Mouse (Mus musculus): ENCODE data around the gene Hbs1l.

The Hbs1l gene

DNA sequence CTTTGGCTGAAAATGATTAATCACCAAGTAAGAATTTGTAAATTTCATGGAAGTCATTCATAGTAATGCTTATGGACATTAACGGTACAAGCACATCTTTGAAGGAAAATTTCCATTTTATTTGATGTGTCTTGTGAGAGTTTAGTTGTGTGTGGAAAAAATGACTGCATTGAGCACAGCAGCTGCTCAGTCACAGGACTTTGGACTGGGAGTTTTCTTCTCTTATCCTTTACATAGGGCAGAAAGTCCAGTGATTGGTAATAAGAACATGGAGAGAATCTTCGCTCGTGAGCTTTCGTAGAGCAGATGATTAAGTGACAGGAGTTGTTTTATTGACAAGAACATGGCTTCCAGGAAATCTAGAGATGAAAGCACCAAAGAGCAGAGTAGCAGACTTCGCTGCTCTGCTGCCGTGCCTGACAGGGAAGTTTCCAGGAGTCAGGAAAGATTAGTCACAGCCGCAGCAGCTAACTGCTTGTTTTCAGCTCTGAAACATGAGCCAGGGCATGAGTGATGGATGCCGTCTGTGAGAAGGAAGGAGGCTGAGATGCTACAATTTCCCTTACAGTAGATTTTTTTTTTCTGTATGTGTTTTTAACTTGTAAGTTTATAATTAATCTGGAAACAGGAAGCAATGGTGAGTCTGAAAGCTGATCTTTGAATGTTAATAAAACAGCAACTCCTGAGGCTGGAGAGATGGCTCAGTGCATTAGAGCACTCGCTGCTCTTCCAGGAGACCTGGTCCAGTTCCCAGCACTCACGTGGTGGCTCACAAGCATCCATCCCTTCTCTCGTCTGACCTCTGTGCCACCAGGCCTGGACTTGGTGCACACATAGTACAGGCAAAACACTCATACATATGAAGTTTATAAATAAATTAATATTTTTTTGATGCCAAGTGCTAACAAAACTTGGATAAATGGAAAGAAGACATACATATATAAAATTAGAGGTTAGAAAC is 9.2 kb downstream of the Hbs1l start:
- DNase-seq (ENCODE audit: low read depth, low spot score) = peak; percentile 9

DNA sequence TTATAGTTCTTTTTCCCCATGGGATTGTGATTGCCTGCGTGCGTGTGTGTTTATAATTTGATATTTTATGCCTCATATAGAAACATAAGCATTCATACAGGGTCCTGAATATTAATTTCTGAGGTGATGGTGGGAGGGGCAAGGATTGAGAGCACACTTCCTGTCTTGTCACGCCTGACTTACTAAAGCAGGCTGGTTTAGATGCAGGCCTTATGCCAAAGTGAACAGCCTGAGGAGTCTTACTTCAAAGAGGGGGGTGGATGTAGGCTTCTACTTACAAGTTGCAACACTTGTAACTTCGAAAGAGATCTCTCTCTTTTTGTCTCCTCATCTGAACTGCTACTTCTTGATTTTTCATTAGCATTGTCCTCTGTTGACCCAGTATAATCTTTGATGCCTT is 18.0 kb downstream of the Hbs1l start:
- DNase-seq (ENCODE audit: low read depth, low spot score) = no peak

DNA sequence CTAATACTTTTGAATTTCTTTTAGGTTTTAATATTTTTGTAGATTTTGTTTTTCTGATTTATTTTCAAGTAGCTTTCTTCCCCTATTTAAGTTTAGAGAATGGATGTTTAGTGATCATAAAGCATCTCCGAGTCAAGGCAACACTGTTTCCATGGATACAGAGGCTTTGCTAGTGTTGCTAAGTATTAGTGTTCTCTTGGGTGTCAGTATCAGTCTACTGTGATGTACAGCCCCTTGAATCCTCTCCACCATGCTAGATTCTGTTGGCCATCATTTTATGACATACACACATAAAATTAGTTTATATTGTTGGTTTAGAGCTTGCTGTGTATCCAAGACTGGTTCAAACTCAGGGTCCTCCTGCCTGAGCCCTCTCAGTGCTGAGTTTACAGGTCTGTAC is 20.3 kb downstream of the Hbs1l start:
- no peak for DNase-seq (ENCODE audit: low read depth, low spot score)

DNA sequence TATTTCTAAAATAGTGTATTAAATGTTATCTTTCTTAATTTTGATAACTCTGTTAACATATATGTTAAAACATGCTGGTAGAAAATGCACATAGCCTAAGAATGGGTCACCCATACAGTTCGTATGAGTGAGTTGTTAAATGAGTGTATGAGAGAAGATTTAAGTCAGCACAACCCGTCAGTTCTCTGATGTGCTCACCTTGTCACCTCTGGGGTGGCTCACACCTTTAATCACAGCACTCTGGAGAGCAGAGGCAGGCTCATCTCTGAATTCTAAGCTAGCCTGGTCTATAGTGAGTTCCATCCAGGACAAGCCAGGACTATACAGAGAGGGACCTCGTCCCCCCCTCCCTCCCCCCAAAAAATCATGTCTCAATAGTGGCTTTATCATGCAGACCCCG is 22.5 kb downstream of the Hbs1l start:
- no peak for DNase-seq (ENCODE audit: low read depth, low spot score)

DNA sequence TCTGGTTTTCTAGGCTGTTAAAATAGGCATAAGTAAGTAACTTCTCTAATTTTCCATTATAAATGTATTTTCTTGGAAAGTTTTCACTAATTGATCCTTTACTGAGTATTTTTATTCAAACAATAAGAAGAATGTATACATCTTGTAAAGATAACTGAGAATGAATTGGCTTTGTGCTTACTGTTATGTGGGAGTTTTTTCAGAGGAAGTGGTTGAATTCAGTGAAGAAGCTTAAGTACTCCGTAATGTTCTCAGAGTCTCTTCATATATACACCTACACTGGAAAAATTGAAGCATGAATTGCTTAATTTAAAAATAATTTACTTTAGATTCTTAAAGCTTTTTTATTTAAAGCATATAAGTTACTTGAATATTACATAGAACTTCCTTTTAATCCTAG is 23.2 kb downstream of the Hbs1l start:
- no peak for DNase-seq (ENCODE audit: low read depth, low spot score)

DNA sequence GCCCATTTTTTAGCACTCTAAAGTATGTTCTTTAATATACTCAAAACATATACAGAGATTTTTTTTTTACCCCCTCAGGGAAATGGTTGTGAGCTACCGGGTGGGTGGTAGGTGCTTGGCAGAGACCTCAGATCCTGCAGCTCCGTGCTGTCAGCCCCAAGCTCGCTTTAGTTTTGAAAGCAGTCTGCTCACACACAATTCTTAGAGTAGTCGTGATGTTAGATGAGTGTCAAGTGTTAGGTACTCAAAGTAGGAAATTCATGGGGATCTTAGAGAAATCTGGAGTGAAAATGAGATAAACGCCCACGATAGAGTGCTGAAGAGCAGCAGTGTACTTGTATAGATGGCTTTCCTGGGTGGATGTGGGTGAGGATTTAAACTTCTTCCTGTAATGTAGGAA is 24.8 kb downstream of the Hbs1l start:
- no peak for DNase-seq (ENCODE audit: low read depth, low spot score)

DNA sequence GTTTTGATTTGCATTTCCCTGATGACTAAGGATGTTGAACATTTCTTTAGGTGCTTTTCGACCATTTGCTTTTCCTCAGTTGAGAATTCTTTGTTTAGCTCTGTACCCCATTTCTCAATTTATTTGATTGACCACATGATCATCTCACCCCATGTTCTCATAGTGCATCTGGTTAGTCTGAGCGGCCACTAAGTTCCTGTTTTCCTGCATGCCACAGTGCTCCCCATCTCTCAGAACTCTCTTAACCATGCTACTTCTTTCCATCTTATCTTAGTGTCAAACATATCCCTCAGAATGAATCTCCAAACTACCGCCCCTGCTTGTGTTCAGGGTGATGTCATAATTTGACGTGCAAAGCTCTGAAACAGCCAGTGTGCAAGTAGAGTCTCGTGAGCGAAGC is 30.6 kb downstream of the Hbs1l start:
- no peak for DNase-seq (ENCODE audit: low read depth, low spot score)

DNA sequence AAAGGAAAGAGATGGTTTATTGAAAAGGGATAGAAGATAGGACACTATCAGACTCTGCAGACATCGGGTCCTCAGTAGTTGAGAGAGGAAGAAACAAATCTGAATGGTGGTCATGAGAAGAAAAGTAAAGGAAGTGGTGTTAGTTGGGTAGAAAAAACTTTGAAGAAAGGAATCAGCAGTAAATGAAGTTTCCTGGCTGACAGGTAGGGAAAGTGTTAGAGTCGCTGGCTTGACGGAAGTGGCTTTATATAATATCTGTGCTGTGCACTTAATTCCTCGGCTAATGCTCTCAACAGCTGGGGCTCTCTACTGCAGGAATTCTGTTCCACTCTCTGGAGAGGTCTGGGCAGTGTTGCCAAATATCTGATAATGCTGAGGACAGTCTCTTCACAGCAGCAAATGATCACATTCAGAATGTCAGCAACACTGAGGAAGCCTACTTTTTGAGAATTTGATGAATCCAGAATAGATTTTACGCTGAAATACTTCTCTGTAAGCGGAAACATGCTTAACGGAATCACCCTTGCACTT is 31.9 kb downstream of the Hbs1l start:
- DNase-seq (ENCODE audit: low read depth, low spot score) = no peak

DNA sequence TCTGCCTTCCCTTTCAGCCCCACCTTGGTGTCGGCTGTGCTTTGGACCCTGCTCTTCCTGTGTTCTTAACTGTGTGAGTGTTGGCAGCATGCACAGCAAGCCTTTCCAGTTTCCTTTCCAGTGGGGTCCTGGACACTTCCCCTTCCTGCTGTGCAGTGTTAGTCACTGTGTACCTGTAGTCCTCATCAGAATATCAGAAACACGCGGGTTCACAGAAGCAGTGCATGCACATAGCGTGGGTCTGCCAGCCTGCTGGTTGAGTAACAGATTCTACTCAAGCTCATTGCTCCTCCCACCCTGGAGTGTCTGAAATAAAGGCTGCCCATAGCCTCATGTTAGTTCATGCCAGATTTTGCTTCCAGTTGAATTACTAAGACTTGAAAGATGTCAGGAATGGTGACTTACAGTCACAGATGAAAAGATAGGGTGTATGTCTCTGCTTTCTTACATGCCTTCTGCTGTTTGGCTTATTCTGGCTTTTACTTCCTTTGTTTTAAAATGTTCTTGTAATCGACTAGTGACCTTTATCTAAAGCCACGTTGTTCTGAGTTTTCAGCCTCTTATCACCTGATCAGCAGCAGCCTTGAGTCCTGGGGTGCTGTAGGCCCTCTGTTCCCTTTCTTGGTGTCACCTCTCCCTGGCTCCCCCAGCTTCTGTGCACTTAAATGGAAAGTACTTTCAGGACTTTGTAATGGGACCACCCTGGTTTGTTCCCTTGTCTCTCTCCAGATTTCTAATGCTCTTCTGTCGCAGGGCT is 38.7 kb downstream of the Hbs1l start:
- no peak for DNase-seq (ENCODE audit: low read depth, low spot score)

DNA sequence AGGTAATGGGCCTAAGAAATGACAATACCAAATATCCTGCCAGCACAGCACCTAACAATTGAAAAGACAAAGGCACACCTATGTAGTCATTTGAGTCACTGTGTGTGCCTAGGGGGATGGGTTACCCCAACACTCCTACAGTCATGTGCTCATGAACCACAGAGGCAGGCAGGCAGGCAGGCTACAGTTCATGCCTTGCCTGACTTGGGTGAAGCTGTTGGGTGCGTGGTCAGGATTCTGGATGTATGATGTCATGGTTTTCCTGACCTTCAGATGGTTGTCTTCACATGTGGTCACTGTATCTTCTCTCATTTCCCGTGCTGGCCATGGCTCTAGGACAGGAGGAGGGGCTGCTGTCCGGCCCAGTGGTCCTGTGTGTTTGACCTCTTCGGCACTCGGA is 39.8 kb downstream of the Hbs1l start:
- no peak for DNase-seq (ENCODE audit: low read depth, low spot score)

DNA sequence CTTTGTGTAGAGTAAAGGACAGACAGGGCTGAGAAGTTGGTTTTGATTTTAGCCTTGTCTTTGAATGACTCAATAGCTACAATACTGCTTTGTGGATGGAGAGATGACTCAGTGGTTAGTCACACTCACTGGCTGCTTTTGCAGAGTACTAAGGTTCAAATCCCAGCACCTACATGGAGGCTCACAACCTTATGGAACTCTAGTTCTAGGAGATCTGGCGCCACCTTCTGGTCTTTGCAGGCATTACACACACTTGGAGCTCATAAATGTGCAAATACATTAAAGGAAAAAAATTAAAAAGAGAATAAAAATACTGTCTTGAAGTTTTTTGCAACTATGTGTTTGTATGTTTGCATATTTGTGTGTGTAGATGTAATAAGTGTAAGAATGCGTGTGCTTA is 41.4 kb downstream of the Hbs1l start:
- peak; percentile 23 for DNase-seq (ENCODE audit: low read depth, low spot score)

DNA sequence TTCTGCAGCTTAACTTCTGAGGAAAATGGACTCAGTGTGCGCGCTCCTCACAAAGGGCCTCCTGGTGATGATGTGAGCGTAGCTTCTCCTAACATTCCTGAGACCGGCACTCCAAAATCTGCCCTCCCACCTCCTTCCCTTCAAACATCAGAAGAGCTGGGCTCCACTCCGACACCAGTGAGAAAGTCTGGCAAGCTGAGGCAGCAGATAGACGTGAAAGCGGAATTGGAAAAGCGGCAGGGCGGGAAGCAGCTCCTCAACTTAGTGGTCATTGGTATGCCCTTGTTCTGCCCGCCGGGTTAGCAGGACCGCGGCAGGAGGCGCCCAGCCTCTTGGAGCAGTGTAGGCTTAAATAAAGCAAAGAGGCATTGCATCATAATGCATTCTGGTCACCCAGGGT is 45.9 kb downstream of the Hbs1l start:
- no peak for DNase-seq (ENCODE audit: low read depth, low spot score)

DNA sequence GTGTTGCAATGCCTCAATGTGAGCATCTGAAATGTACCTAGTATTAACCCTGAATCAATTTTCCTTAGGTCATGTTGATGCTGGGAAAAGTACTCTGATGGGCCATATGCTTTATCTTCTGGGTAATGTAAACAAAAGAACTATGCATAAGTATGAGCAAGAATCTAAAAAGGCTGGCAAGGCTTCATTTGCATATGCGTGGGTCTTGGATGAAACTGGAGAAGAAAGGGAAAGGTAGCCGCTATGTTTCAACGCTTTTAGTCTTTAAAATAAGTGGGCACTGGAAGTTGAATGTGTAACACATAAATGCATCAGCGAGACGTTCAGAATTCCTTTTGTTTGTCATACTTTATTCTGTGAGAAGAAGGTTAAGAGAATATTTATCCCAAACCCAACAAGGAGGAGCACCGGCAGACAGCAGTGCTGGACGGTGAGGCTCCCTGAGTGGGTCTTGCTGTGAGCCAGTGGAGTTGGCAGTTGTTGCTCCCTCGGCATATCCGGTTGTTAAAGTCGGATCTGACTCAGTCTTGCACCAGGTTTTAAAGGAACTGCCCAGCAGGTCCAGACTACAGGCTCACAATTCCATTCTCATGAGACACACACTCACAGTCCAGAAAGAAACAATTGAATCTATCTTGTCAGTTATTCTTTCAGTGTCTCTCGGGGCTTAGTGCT is 46.7 kb downstream of the Hbs1l start:
- no peak for DNase-seq (ENCODE audit: low read depth, low spot score)

DNA sequence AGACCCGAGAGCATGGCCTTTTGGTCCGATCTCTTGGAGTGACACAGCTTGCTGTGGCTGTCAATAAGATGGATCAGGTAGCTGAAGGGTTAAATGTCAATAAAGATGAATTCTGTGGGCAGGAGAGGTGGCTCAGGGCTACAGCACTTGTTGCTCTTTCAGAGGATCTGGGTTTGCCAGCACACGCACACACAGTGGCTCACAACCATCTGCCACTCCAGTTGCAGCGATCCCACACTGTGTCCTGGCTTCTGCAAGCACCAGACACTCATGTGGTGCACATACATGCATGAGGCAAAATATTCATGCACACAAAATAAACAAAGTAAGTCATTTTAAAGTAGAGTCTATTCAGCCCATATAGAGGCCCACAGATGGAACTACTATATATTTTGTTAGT is 51.6 kb downstream of the Hbs1l start:
- DNase-seq (ENCODE audit: low read depth, low spot score) = no peak

DNA sequence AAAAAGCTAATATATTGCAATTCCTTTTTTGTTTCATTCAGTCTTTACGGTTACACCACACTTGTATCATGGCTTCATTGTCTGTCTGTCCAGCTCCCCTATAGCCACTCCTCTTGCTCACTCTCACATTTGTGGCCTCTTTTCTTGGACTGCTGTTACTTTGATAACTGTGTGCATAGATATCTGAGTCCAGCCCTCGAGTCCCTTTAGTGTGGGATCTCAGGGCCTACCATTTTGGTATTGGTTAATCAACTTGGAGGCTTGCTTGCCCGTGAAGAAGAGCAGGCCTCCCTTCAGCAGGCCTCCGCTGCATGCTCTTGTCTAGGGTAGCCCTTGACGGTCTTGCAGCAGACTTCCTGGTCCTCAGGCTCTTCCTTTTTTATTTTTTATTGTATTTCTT is 53.7 kb downstream of the Hbs1l start:
- DNase-seq (ENCODE audit: low read depth, low spot score) = no peak

DNA sequence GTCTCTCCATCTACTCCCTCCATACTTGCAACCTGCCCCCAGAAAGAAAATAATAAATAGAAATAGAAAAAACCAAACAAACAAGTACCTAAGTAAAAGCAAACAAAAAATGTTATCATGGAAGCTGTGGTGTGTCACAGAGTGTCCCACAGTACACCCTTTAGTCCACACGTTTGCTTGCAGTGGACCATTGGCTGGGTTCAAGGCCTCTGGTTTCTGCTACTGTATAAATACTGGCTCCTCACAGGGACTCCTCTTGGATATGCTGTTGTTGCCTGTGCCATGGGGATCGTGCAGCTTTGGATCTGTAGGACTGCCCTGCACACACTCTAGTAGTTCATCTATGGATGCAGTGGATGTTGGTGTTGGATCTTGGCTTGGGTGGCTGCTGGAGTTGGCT is 54.2 kb downstream of the Hbs1l start:
- DNase-seq (ENCODE audit: low read depth, low spot score) = no peak

DNA sequence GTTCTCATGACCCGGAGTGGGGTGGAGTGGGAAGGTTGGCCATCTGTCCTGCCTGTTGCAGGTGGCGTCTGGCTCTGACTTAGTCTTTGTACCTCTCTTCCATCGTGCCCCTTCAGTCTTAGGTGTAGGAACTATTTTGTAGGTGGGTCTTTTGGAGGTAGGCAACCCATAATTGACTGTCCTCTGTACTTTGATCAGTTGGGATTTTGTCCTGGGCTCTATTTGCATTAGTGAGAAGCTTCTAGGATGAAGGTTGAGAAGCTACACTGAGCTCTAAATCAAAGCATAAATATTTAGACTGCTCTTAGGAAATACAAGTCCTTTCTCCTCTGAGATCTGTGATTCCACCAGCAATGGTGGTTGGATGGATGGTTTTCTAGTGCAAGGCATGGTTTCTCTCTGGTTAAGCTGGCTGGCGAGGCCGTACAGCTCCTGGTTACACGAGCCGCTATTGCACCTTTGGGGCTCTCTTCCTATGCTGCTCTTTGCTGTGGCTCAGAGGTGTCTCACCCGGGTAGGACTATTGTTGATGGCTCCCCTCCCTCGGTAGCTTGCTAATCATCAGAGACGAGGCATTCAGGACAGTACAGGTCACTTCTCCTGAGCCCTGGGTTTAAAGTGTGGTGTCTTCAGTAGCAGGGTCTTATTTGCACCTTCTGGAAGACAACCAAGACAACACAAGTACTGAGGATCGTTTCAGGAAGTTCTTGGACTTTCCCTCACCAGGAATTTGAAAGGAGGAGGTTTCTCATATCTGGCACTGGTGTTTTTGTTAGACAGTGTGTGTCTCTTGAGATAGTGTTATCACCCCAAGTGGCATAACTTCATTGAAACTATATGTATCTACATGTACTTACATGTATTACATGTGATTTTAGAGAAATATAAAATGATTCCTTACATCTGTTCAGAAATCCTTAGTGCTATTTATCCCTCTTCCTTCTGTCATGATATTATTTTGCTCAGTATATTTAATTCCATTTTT is 55.0 kb downstream of the Hbs1l start:
- DNase-seq (ENCODE audit: low read depth, low spot score) = no peak

DNA sequence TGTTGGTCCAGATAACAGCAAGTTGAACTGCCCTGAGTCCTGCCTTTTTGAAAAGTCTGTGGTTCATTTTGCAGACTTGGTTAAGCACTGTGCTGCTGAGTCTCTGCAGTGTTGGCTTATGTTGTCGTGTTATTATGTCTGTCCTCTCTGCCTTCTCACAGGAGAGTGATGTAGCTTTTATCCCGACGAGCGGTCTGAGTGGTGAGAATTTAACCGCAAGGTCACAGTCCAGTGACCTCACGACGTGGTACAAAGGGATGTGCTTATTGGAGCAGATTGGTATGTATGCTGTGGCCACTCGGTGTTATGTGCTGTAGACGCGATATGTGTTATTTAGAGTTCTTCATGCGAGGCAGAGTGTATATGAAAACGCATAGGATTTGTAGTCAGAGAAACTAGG is 56.0 kb downstream of the Hbs1l start:
- no peak for DNase-seq (ENCODE audit: low read depth, low spot score)

DNA sequence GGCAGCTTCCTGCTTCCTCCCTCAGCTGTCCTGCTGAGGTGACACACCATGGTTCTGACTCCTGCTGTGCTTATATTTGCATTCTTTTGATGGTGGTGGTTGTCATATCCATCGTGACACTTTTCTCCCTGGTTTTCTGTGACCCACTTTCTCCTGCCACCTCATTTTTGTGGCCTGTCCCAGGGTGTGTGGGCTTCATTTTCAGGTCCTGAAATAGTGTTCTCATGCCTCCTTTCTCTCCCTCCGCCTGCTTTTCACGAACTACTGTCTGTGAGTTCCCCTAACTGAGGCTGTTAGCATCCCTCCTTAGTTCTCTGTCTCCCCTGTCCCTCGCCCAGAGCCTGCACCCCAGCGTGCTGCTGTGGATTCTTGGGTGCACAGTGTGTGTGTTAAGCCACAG is 58.1 kb downstream of the Hbs1l start:
- DNase-seq (ENCODE audit: low read depth, low spot score) = no peak

DNA sequence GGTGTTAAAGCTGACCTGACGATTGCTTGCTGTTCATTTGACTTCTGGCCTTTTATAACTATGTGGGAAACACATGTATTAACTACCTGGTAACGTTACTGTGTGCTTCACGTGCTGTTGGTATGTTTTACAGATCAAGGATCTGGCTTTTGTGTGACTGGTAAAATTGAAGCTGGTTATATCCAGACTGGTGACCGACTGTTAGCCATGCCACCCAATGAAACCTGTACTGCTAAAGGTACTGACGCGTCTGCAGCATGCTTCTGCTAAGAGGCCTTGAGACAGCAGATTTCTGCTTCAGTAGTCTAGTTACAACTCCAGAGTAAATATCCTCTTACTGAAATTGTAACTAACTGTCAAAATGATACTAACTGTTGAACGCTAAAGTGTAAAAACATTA is 58.7 kb downstream of the Hbs1l start:
- DNase-seq (ENCODE audit: low read depth, low spot score) = no peak

DNA sequence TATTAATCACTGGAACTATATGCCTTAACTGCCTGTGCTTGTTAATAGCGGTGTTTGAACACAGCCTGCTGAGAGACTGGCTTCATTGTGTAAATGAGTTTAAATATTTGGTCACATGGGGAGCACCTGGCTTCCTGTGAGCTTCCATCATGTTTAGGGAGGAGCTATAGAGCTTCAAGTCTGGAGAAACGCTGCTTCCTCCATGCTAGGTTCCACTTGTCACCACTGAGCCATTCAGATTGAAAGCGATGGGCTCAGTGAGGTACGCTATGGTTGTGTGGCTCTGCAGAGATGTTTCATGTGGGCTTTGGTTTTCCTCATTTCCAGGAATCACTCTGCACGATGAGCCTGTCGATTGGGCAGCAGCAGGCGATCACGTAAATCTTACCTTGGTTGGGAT is 62.2 kb downstream of the Hbs1l start:
- no peak for DNase-seq (ENCODE audit: low read depth, low spot score)
